Mouse (Mus musculus) CD4-positive, CD25-positive, alpha-beta regulatory T cell, adult 4 months (primary cell): Measurements from ENCODE around the gene Drd4. TPM values are rescaled to one million over a fixed set of nuclear protein-coding genes. Genes with fewer than 3 reads are reported as not detected.
"Not testable (repeated sequence)": the region's sequence is repeated elsewhere in the genome, so short reads cannot be mapped to it uniquely, and the experiment has no call there.

ENCODE experiments used
- ATAC-seq: one replicate; pipeline ENCODE4 v1.8.0; 2017
- polyA plus RNA-seq, 2 experiments: library from polyadenylated mRNA; unstranded; fragments of 100-300 nt; shearing (Covaris generic); gene quantifications; one replicate each; pipeline ENCODE4 v1.2.1; 2017

Drd4 gene
- polyA plus RNA-seq: not detected

- no peak for ATAC-seq
Observed at GRCm38 (mm10) chr7:141291921-141292582, at the start of gene Drd4. Gene Drd4, plus strand, starts transcription at chr7:141292006.

- not testable (repeated sequence) for ATAC-seq
Observed at GRCm38 (mm10) chr7:141250486-141250885, 41.3 kb upstream of the Drd4 start.

- no peak for ATAC-seq
Observed at GRCm38 (mm10) chr7:141256159-141256558, 35.6 kb upstream of the Drd4 start.

GRCm38 (mm10) chr7:141261480-141261879, 30.3 kb upstream of the Drd4 start:
- ATAC-seq: no peak

- no peak for ATAC-seq
Observed at GRCm38 (mm10) chr7:141263640-141264039, 28.2 kb upstream of the Drd4 start.

- no peak for ATAC-seq
Observed at GRCm38 (mm10) chr7:141264041-141264700, 27.6 kb upstream of the Drd4 start.

GRCm38 (mm10) chr7:141264761-141265410, 26.9 kb upstream of the Drd4 start:
- peak; percentile 61 for ATAC-seq

GRCm38 (mm10) chr7:141265411-141265738, 26.4 kb upstream of the Drd4 start:
- ATAC-seq: peak; percentile 16

- peak; percentile 83 for ATAC-seq
Observed at GRCm38 (mm10) chr7:141265739-141266561, 25.9 kb upstream of the Drd4 start, which contains the start of gene Irf7. Gene Irf7, minus strand, starts transcription at chr7:141266481.

GRCm38 (mm10) chr7:141268466-141269272, 23.1 kb upstream of the Drd4 start:
- peak; percentile 18 for ATAC-seq

- no peak for ATAC-seq
Observed at GRCm38 (mm10) chr7:141269273-141269545, 22.6 kb upstream of the Drd4 start.

- no peak for ATAC-seq
Observed at GRCm38 (mm10) chr7:141270631-141271030, 21.2 kb upstream of the Drd4 start.

- no peak for ATAC-seq
Observed at GRCm38 (mm10) chr7:141275356-141275755, 16.4 kb upstream of the Drd4 start.

GRCm38 (mm10) chr7:141276546-141276945, 15.3 kb upstream of the Drd4 start, which contains the start of gene Cdhr5:
Gene Cdhr5, minus strand, starts transcription at chr7:141276786.
- no peak for ATAC-seq

GRCm38 (mm10) chr7:141277701-141278678, 13.8 kb upstream of the Drd4 start:
- ATAC-seq: no peak

- no peak for ATAC-seq
Observed at GRCm38 (mm10) chr7:141278766-141279590, 12.8 kb upstream of the Drd4 start, which contains the start of gene Sct. Gene Sct, minus strand, starts transcription at chr7:141279133.

GRCm38 (mm10) chr7:141281442-141281841, 10.4 kb upstream of the Drd4 start:
- ATAC-seq: no peak

GRCm38 (mm10) chr7:141282756-141283155, 9.1 kb upstream of the Drd4 start:
- ATAC-seq: no peak

GRCm38 (mm10) chr7:141288042-141288441, 3.8 kb upstream of the Drd4 start:
- no peak for ATAC-seq
